Mouse (Mus musculus) bone marrow, adult 2 months (tissue): ENCODE results near the gene Luzp1.

Experiments
- CTCF ChIP-seq: fragments of 200-500 bp; IDR thresholded peaks from 2 replicates; pipeline ENCODE4 v1.5.1; 2011; ENCODE audit warnings: low read length, control low read depth; ENCODE audit not compliant: control insufficient read depth, insufficient read depth
- POLR2A ChIP-seq: fragments of 200-500 bp; IDR thresholded peaks from 2 replicates; pipeline ENCODE4 v1.6.1; 2011; ENCODE audit warnings: low read depth, mild to moderate bottlenecking, control low read depth, low read length, borderline replicate concordance; ENCODE audit not compliant: control insufficient read depth

- TF ChIP-seq CTCF (no peak), POLR2A (no peak)
These were observed 93.2 kb downstream of the Luzp1 start for GRCm38 (mm10) chr4:136562755-136563154.
